Mouse (Mus musculus): Measurements from ENCODE around the gene Fgr. TPM values are rescaled to one million over a fixed set of nuclear protein-coding genes. Genes with fewer than 3 reads are reported as not detected.

Fgr gene
- polyA plus RNA-seq, 1 experiment, result 15.3 TPM

GRCm38 (mm10) chr4:132963436-132963835, 10.5 kb upstream of the Fgr start:
- Histone ChIP-seq H3K36me3 (ENCODE audit: control insufficient read depth, insufficient read depth, low read length) (no peaks in the 10 kb centered on the region), H3K27ac (ENCODE audit: control insufficient read depth, insufficient read depth, low read length) (no peak overlapping the region), H3K4me1 (replicated peaks; ENCODE audit: control insufficient read depth, insufficient read depth, low read length) (peaks cover 33% of the 10 kb centered on the region), H3K27me3 (ENCODE audit: control insufficient read depth, insufficient read depth, low read length) (no peaks in the 10 kb centered on the region), H3K4me3 (ENCODE audit: control insufficient read depth, insufficient read depth, low read length) (no peak overlapping the region)
- DNase-seq, result no peak
- TF ChIP-seq CTCF (IDR thresholded peaks at IDR 0.05; ENCODE audit: borderline replicate concordance, control insufficient read depth, extremely low read depth, insufficient read depth, low read length, poor library complexity) (no peak), POLR2A (IDR thresholded peaks at IDR 0.05; ENCODE audit: control insufficient read depth, extremely low read depth, insufficient read depth, low read length, poor library complexity) (no peak)
- 93% methylated on average over 2 of the region's 2 CpGs for WGBS

DNA sequence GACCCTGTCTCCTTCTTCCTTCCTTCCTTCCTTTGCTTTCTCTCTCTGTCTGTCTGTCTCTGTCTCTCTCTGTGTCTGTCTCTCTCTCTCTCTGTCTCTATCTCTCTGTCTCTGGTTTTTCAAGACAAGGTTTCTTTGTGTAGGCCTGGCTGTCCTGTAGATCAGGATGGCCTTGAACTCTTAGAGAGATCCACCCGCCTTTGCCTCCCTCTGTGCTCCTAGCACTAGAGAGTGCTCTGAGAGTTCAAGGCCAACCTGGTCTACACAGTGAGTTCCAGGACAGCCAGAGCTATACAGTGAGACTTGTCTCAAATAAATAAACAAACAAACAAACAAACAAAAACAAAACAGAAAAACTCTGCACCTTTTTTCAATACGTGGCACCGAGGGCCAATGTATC, 9.8 kb upstream of the Fgr start:
- peaks cover 35% of the 10 kb centered on the region for H3K4me1 ChIP-seq (replicated peaks; ENCODE audit: control insufficient read depth, insufficient read depth, low read length)
- no peaks in the 10 kb centered on the region for H3K36me3 ChIP-seq (ENCODE audit: control insufficient read depth, insufficient read depth, low read length)
- no peak overlapping the region for H3K27ac ChIP-seq (ENCODE audit: control insufficient read depth, insufficient read depth, low read length)
- DNase-seq, result no peak
- WGBS, result 96% methylated on average over 3 of the region's 3 CpGs
- no peak overlapping the region for H3K4me3 ChIP-seq (ENCODE audit: control insufficient read depth, insufficient read depth, low read length)
- H3K27me3 ChIP-seq (ENCODE audit: control insufficient read depth, insufficient read depth, low read length), result no peaks in the 10 kb centered on the region
- TF ChIP-seq POLR2A (IDR thresholded peaks at IDR 0.05; ENCODE audit: control insufficient read depth, extremely low read depth, insufficient read depth, low read length, poor library complexity) (no peak), CTCF (IDR thresholded peaks at IDR 0.05; ENCODE audit: borderline replicate concordance, control insufficient read depth, extremely low read depth, insufficient read depth, low read length, poor library complexity) (no peak)

DNA sequence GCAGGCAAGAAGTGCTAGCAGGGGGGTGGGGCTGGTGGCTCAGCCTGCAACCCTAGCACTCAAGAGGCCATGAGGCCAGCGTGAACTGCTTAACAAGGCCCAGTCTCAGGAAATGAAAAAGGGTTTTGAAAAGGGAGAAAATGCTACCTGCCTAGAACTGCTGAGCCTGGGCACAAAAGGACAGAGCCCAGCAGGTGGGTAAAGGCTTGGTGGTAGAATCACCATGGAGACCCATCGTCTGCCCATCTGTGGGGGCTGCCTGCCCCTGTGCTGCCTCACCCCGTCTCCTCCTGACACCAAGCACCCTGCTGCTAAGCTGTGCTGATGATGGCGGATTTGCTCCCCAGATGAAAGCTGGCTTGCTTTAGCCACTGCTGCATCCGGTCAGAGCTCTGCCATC, 9.4 kb upstream of the Fgr start:
- WGBS, result 94% methylated on average over 5 of the region's 5 CpGs
- Histone ChIP-seq H3K27ac (ENCODE audit: control insufficient read depth, insufficient read depth, low read length) (no peak overlapping the region), H3K27me3 (ENCODE audit: control insufficient read depth, insufficient read depth, low read length) (no peaks in the 10 kb centered on the region), H3K4me1 (replicated peaks; ENCODE audit: control insufficient read depth, insufficient read depth, low read length) (peaks cover 31% of the 10 kb centered on the region), H3K4me3 (ENCODE audit: control insufficient read depth, insufficient read depth, low read length) (no peak overlapping the region), H3K36me3 (ENCODE audit: control insufficient read depth, insufficient read depth, low read length) (no peaks in the 10 kb centered on the region)
- TF ChIP-seq POLR2A (IDR thresholded peaks at IDR 0.05; ENCODE audit: control insufficient read depth, extremely low read depth, insufficient read depth, low read length, poor library complexity) (no peak), CTCF (IDR thresholded peaks at IDR 0.05; ENCODE audit: borderline replicate concordance, control insufficient read depth, extremely low read depth, insufficient read depth, low read length, poor library complexity) (no peak)
- DNase-seq, result no peak

DNA sequence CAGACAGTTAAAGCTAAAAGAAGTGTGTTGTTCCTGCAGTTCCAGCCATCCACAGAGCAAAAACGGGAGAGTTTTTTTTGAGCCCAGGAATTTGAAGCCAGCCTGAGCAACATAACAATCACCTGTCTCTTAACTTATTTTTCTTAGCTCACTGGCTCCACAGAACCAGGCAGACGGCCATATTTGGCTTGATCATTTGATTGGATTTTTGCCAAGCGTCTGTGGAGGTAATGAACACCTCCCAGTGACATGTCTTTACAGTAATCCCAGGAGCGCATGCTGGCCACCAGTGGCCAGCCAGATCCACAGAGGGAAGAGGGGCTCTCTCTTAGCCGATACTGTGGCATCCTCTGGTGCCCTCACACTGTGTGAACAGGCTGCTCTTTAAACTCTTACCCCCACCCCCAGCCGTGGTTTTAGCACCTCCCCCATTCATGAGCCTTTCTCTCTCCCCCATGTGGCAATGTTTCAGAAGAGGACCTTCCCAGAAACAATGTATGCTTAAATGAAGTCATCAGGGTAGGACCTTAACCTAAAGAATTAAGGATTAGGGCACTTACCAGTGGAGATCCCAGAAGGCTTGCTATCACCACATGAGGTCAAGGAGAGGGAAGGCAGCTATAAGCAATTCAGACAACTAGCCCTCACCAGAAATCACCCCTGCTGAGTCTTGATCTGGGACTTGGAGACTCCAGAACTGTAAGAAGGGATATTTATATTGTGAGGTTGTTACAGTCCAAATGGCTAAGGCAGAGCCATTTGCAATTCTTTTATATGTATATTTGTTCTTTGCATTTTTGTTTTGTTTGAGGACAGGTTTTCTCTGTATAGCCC, 5.6 kb upstream of the Fgr start:
- Histone ChIP-seq H3K27me3 (ENCODE audit: control insufficient read depth, insufficient read depth, low read length) (no peaks in the 10 kb centered on the region), H3K4me1 (replicated peaks; ENCODE audit: control insufficient read depth, insufficient read depth, low read length) (peaks cover 42% of the 10 kb centered on the region), H3K27ac (ENCODE audit: control insufficient read depth, insufficient read depth, low read length) (no peak overlapping the region), H3K36me3 (ENCODE audit: control insufficient read depth, insufficient read depth, low read length) (no peaks in the 10 kb centered on the region), H3K4me3 (ENCODE audit: control insufficient read depth, insufficient read depth, low read length) (no peak overlapping the region)
- DNase-seq, result no peak
- WGBS, result 54% methylated on average over 6 of the region's 6 CpGs
- no peak for TF ChIP-seq CTCF (IDR thresholded peaks at IDR 0.05; ENCODE audit: borderline replicate concordance, control insufficient read depth, extremely low read depth, insufficient read depth, low read length, poor library complexity)
- TF ChIP-seq POLR2A (IDR thresholded peaks at IDR 0.05; ENCODE audit: control insufficient read depth, extremely low read depth, insufficient read depth, low read length, poor library complexity), result no peak

DNA sequence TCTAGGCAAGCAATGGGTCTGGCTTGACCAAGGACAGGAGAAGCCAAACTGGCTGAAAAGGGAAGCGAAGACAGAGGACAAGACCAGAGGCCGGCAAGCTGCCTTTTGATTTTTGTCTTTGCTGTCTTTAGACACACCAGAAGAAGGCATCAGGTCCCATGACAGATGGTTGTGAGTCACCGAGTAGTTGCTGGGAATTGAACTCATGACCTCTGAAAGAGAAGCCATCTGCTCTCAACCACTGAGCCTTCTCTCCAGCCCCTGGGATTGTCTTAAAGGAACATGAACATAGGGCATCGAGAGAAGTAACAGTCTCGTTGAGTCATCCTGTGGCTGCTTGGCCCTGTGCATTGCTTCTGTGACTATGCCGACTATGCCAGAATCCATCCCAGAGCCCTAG, 2.3 kb upstream of the Fgr start:
- no peak for TF ChIP-seq POLR2A (IDR thresholded peaks at IDR 0.05; ENCODE audit: control insufficient read depth, extremely low read depth, insufficient read depth, low read length, poor library complexity)
- no peak for TF ChIP-seq CTCF (IDR thresholded peaks at IDR 0.05; ENCODE audit: borderline replicate concordance, control insufficient read depth, extremely low read depth, insufficient read depth, low read length, poor library complexity)
- H3K4me3 ChIP-seq (ENCODE audit: control insufficient read depth, insufficient read depth, low read length), result no peak overlapping the region
- H3K4me1 ChIP-seq (replicated peaks; ENCODE audit: control insufficient read depth, insufficient read depth, low read length), result peaks cover 68% of the 10 kb centered on the region
- H3K27me3 ChIP-seq (ENCODE audit: control insufficient read depth, insufficient read depth, low read length), result no peaks in the 10 kb centered on the region
- WGBS, result 42% methylated on average over 6 of the region's 6 CpGs
- DNase-seq, result no peak
- no peaks in the 10 kb centered on the region for H3K36me3 ChIP-seq (ENCODE audit: control insufficient read depth, insufficient read depth, low read length)
- peak overlapping the region; percentile 90 for H3K27ac ChIP-seq (ENCODE audit: control insufficient read depth, insufficient read depth, low read length)

DNA sequence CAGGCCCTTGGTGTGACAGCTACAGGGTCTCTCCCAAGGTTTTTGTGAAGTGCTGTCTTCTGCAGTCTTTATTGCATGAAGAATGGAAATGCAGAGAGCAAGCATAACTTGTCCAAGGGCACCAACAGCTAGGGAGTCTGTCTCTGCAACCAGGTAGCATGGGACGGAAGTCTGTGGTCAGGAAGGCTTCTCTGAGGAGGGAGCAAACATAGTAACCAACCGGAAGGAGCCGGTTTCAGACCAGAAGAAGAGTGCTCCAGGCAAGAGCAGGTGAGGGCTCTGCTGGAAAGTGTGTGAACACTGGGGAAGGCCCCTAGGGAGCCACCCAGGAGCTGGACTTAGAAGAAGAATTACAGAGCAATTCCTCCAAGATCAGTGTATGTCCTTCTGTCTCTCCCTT, 1.8 kb upstream of the Fgr start:
- peaks cover 73% of the 10 kb centered on the region for H3K4me1 ChIP-seq (replicated peaks; ENCODE audit: control insufficient read depth, insufficient read depth, low read length)
- H3K4me3 ChIP-seq (ENCODE audit: control insufficient read depth, insufficient read depth, low read length), result peak overlapping the region; percentile 4; the same call in 1 of the 2 replicates

More for the DNA sequence above, 1.8 kb upstream of the Fgr start:
- H3K27me3 ChIP-seq (ENCODE audit: control insufficient read depth, insufficient read depth, low read length), result no peaks in the 10 kb centered on the region
- H3K27ac ChIP-seq (ENCODE audit: control insufficient read depth, insufficient read depth, low read length), result peak overlapping the region; percentile 90
- whole genome bisulfite sequencing, result 6% methylated on average over 3 of the region's 3 CpGs
- H3K36me3 ChIP-seq (ENCODE audit: control insufficient read depth, insufficient read depth, low read length), result no peaks in the 10 kb centered on the region
- peak; percentile 74 for DNase-seq
- TF ChIP-seq POLR2A (IDR thresholded peaks at IDR 0.05; ENCODE audit: control insufficient read depth, extremely low read depth, insufficient read depth, low read length, poor library complexity) (0 out of 2 replicates have a peak, but pooled peaks have one; percentile 36), CTCF (IDR thresholded peaks at IDR 0.05; ENCODE audit: borderline replicate concordance, control insufficient read depth, extremely low read depth, insufficient read depth, low read length, poor library complexity) (no peak)

Data from thymus, adult 2 months (tissue).